Mouse (Mus musculus): ENCODE data around the gene Tmem143.

Tmem143 gene

DNA sequence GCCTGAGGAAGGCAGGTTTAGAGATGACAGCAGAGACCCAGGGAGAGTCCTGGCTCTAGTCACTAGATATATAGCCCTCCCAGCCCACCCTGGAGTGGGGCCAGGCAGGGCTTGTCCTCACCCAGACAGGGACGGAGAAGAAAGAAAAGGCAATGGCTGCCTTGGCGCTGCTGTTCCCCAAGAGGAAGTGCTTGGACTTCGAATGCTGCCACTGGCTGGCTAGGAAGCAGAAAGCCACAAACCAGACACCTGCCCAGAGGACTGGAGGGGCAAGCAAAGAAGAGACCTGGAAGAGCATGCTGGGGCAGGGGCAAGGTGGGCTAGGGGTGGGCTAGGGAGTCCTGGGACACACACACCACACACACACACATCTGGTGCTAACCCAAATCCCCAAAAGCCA, 9.5 kb upstream of the Tmem143 start:
- no peak for DNase-seq (ENCODE audit: low spot score in 2 of 2)

DNA sequence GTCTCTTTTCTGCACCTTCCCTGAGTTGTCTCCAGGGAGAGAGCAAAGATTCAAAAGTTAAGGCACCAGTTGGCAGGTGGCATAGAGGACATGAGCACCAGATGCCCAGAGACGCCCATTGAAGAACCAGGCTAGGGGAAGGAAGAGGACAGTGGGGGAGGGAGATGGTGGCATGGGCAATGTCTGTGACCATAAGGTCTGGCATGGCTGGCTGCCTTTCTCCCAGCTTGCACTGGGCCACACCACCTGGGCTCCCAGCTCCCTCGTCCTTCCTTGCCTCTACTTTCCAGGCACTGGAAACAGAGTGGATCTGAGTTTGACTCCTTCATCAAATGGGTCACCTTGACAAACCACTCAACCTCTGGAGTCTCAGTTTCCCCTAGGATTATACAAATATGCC, 4.1 kb upstream of the Tmem143 start:
- DNase-seq (ENCODE audit: low spot score in 2 of 2), result no peak

DNA sequence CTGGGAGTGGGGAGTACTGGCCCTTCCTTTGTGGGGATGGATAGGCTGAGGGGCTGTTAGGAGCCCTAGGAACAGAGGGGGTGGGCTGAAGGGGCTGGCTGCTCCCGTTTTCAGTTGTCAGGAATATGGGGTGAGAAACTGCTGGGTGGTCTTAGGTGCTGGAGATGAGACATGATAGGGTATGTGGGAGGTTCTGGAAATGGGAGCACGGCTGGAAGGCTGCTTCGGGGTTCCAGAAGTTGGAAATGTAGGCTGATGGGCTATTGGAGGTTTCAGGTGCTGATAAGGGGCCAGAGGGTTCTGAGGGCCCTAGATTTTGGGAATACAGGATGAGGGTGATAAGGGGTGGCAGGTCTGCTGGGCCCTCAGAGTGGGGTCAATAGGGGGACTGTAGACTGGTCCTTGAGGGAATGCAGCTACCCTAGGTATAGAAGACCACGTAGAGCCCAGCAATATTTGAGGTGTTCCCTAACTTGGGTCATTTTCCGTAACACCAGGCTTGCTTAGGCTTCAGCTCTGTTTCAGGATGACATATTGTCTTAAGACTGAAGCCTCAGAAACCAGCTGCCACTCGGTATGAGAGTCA, 717 bp upstream of the Tmem143 start:
- no peak for DNase-seq (ENCODE audit: low spot score in 2 of 2)

DNA sequence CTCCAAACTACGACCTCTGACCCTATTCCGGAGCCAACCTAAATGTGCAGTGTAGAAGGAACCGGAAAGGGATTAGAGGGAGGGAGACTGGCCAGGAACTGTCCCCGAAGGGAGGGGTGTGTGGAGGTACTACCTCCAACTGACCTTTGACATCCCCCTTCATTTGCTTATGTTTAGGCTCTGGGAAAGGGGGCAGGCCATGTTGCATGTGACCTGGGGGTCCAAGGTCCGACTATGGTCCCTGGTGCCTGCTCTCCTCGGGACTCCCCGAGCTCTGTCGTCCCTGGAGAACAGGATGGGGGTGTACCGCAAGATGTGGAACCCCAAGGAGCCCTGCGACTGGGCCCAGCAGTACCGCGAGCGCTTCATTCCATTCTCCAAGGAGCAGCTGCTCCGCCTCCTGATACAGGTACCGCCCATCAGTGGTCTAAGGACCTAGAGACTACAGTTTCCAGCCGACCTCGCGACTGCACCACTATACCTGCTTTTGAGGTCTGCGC, 567 bp downstream of the Tmem143 start:
- peak; percentile 44 to 47 for DNase-seq (ENCODE audit: low spot score in 2 of 2)

DNA sequence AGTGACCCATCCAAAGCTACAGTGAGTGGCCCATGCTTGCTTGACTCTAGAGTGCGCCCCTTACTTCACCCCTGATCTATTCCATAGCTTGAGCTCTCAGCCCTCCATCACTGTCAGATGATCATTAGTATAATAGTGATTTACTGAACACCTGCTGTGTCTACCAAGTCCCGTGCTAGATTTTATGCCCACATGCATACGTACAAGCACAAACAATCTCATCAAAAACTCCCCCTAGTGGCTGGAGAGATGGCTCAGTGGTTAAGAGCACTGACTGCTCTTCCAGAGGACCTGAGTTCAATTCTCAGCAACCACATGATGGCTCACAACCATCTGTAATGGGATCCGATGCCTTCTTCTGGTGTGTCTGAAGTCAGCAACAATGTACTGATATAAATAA, 1.4 kb downstream of the Tmem143 start:
- peak; percentile 29 to 71 for DNase-seq (ENCODE audit: low spot score in 2 of 2)

DNA sequence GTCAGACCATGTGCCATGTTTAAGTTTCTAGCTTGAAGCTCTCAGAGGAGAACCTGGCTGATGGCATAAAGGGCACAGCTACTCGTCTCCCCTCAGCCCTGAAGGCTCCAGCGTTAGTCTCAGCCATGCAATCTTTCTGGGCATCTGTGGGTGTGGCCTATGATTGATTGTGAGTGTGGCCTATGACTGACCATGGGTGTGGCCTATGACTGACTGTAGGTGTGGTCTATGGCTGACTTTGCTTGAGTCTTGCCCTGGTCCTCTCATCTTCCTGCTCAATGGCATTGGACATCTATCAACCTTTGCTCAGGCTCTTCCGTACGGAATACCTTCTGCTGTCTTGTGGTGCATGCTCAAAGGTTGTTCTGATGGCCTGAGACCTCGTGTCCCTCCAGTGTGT, 4.8 kb downstream of the Tmem143 start:
- DNase-seq (ENCODE audit: low spot score in 2 of 2), result no peak

DNA sequence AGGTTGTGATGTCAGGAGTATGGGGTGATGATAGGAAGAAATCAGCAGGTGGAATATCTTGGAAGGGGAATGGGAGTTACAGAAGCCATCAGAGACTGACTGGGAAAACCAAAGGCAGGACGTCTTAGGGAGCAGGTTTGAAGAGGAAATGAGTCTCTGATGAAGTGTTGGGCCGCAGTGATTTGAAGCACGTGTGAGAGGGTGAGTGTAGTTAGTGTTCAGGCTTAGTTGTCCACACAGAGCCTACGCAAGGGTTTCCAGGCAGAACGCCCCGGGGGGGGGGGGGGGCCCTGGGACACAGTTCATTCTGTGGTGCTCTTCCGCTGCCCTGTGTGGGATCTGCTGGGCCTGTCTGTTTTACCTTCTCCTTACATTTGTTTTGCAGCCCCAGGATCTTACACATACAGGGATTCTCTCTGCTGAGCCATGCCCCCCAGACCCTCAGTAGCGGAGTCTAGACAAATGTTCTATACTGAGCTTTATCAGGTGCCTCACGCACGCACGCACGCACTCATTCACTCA, 5.8 kb downstream of the Tmem143 start:
- DNase-seq (ENCODE audit: low spot score in 2 of 2), result no peak

DNA sequence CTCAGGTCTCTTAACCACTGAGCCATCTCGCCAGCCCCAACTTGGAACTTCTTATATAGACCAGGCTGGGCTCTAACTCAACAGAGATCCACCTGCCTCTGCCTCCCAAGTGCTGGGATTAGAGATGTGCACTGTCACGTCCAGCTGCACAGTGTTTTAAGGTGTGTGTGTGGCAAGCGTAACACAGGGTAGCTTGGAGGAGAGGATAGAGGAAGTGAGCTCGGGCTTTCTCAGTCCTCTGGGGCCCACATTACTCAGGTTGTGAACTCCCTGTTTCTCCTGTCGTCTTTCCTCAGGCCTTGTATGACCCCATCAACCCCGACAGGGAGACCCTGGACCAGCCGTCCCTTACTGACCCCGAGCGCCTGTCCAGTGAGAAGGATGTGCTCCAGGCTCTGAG, 9.9 kb downstream of the Tmem143 start:
- no peak for DNase-seq (ENCODE audit: low spot score in 2 of 2)

DNA sequence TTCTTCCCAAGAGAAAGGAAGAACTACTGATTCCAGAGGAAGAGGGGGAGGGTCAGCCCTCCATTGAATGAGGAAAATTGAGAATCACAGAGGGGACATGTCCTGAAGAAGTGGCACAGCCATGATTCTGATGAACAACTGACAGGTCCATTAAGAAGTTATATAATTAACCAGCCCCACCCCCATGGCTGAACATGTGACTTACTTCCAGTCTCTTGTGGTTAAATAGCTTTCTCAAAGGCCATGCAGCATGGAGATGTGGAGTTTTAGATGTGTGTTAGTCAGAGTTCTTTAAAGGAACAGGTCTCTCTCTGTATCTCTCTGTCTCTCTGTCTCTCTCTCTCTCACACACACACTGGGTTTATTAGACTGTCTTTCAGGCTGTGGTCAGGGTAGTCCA, 11.6 kb downstream of the Tmem143 start:
- no peak for DNase-seq (ENCODE audit: low spot score in 2 of 2)

DNA sequence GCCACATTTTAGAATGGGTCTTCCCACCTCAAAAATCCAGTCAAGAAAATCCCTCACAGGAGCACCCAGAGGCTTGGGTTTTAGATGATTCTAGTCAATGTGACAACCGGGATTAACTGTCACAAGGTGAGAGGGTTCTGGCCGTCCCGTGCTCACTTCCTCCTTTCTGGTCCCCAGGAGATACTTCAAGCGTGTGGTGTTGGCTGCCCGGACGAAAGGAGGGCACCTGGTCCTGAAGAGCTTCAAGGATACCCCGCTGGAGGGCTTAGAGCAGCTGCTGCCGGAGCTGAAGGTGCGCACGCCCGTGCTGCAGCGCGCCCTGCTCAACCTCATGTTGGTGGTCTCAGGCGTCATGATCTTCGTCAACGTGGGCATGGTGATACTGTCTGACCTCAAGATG, 12.4 kb downstream of the Tmem143 start:
- DNase-seq (ENCODE audit: low spot score in 2 of 2), result no peak

DNA sequence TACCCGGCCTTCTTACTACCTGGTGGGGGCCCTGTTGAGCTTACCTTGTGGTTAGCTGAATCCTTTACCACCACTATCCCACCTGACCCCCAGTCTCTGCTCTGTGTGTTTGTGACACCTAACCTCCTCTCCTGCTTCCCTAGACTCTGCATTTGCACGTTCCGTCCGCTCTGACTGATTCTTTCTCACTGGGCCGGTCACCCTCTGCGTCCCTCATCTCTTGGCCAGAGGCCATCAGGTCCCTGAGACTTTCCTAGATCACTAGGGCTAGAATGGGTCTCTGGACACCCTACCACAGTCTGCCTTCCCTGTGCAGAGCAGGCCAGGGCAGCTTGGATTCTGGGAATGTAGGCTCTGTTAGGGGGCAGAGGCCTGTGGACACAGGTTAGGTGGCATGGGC, 17.3 kb downstream of the Tmem143 start:
- DNase-seq (ENCODE audit: low spot score in 2 of 2), result no peak

DNA sequence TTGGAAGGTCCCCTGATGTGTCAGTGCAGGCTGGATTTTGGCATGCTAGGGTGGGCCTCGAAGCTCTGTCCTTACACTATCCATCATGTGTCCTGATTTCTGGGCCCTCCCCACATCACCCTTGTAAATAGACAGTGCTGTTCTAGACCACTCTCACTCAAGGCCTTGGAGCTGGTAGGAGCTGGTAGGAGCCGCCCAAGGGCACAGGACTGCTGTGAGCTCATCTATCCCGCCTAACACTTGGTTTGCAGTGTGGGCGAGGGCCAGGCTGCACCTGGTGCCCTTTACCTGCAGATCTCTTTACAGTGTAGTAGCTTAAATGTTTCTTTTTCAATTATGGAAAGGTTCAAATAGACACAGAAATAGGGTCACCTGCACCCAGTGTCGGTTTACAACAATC, 18.3 kb downstream of the Tmem143 start:
- no peak for DNase-seq (ENCODE audit: low spot score in 2 of 2)

DNA sequence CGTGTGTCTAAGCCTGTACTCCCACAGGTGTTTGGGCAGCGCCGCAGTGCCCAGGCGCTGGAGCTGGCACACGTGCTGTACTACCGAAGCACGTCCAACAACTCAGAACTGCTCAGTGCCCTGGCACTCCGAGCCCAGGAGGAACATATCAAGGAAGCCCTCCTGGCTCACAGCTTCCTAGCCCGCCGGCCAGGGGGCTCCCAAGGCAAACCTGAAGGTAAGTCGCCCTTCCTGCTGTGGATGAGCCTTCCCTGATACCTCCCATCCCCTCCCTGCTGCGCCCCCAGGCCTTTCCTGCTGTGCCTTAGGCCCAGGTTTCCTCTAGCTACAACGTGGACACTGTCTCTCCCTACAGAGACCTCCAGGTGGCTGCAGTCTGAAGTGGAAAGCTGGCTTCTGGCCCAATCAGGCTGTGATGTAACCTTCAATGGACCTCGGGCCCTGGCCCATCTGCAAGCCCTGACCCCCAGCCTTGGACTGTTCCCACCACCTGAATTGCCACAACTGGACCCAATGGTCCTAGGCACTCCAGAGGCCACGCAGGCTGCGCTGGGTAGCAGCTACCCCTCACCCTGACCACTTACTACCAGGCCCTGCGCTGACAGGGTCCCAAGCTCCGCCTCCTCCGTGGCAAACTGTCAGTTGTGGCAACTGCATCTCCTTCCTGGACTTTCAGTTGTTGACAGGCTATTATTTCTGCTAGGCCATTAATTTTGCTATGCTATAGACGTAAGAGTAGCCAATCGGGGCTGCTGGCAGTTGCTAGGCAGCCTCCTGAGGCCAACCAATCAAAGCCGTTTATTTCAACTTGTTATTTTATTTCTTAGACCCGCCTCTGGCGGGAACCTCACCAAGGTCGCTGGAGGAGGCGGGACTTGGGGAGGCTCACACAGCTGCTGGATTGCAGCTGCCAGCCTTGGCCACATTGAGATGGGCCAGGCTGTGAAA, 19.6 kb downstream of the Tmem143 start:
- DNase-seq (ENCODE audit: low spot score in 2 of 2), result peak; percentile 85 to 90

DNA sequence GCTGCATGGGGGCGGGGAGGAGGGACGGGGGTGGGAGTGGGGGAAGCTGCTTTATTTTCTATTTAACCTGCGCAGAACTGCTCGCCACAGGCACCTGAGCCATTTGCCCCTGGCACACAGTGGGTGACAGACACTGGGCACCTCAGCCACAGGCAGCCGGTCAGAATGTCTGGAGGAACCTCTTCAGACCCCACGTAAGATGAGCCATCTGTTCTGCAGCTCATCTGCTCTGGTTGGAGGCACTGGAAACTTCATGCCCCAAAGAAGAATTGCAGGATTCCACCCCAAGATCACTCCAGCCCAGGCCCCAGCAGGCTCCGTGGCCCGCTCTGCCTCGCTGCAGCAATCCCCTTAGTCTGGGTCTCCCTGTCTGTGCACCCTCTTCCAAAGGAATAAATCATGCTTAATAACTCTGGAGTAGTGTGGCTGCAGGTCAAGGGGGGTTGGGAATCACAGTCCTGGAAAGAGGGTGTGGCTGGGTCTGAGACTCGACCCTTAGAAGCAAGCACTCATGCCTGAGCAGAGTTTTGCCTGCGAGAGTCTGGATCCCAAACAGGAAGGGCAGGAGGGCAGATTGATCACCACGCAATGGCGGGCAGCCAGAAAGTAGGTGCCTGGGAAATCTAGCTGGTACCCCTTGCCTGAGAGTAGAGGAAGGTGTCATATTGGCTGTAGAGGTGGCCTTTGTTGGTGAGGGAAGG, 20.4 kb downstream of the Tmem143 start:
- peak in 1 of 2 experiments; percentile 23 for DNase-seq (ENCODE audit: low spot score in 2 of 2)

DNA sequence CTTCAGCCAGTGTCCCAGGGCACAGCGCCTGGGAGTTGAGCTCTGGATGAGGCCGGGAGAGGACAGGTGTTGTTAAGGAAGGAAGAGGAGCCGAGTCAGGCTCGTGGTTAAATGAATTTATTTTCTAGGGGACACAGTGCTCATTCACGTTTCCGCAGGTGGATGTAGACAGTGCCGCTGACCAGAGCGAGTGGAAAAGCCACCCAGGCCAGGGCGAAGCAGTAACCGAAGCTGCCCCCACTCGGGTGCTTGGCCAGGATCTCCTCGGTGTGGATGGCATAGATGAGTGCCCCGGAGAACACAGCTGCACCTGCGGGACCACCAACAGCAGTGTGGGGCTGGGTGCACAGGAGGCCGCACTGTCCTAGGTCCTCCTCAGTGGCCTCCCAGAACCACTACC, 21.2 kb downstream of the Tmem143 start:
- peak in 1 of 2 experiments; percentile 21 for DNase-seq (ENCODE audit: low spot score in 2 of 2)

DNA sequence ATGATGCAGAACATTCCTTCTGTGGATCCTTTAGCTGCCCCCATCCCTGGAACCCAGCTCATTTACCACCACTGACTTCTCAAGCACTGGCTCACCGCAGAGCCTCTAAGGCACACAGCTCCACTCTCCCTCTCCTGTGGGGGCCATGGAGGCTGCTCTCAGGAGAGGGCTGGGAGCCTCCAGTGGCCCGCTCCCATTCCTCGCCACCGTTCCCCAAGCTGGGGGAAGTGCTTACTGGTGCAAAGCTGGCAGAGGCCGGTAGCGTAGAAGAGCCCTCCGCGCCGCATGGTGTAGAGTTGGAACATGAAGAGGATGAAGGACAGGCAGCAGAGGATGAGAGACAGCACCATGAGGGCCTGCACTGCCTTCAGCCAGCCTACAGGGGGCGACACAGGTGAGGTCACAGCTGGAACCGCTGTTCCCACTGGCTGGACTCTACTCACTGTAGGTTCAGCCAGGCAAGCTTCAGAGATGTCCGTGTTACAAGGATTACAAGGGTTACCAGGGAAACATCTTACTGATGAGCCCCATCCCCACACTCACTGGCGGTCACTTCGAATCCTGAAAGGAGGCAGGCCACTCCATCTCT, 22.4 kb downstream of the Tmem143 start:
- peak; percentile 26 to 41 for DNase-seq (ENCODE audit: low spot score in 2 of 2)

DNA sequence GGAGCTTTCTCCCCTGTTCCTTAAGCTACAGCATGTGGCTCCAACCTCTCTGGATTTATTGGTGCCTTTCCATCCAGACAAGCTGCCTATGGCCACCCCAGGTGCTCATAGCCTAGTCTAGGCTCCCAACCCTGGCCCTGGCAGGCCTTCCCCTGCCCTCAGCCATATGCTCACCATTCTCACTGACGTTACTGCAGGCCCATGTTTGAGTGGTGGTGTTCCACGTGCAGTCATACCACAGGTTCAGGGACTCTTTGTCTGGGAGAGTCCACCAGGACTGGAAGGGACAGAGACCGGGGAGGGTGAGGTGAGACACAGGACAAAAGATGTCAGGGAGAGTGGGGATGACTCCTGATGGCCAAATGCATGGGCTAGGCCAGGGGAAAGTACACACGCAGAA, 23.0 kb downstream of the Tmem143 start:
- DNase-seq (ENCODE audit: low spot score in 2 of 2), result no peak

DNA sequence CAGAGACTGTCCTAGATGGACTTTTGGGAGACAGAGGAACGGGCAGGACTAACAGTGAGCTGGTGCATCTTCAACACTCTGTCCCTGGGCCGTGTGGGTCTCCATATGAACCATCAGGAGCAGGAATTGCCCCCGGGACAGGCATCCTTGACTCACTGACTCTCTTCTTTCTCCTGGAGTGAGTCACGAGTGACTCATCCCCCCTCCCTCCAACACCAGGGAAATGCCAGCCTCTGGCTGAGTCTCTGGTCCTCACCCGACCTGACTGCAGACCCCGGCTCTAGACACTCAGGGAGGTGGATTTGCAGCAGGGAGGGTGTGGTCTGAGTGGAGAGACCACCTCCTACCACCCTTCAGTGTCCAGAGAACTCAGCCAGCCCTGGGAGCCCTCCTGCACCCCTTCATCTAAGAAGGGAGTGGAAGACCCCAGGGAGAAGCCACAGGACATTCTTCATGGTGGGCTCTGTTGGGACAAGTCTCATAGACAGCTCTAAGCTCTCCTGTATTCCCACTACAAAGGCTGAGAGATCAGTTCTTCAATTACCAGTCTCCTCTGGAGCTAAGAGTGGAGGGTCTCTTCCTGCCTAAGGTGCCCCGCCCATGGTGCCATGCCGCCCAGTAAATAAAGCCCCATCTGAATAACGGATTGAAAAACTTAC, 24.0 kb downstream of the Tmem143 start:
- peak; percentile 26 to 28 for DNase-seq (ENCODE audit: low spot score in 2 of 2)

DNA sequence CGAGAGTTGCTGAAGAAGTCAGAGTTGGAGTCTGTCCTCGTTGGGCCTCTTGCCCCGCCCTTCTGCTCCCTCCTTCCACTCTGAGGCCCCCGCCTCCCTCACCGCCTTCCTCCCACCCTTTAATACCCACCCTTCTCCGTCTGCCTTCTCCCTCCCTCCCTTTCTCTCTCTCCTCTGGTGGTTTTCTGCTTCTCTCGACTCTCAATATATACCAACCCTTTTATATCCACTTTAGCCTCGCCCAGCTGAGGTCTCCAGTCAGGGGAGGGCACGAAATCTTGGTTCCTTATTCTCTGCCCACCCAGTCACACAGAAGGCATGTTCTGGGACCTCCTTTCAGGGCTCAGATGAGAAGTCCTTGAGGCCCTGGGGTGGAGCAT, 24.5 kb downstream of the Tmem143 start, which contains the start of gene Emp3:
TSS of gene Emp3 (minus strand) at position 163 of the 380 bp plus-strand sequence.
- peak; percentile 68 to 71 for DNase-seq (ENCODE audit: low spot score in 2 of 2)

DNA sequence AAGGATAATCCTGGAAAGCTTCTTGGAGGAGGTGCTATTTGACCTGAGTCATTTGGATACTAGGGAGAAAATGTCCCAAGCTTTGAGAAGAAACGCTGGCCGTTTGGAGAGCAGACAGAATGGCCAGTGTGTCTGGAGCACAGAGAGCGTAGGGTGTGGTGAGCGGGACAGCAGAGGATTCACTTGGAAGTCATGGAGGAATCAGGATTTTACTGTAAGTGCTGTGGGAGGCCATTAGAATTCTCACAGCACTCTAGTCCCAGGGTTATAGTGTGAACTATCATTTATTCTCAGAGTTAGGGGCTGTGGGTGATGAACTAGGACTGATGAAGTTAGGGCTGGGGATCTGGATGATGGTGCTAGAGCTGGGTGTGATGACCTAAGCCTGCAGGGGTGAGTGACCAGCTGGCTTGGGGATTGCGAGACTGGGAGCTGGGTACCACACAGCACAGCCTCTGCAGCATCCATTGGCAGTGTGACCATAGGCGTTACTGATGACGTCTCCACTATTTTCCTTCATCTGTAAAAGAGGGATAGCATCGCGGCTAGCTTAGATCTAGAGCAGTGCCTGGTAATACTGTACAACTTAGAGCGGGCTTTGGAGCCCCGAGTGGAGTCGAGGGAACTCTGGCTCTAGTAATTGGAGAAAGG, 25.3 kb downstream of the Tmem143 start:
- no peak for DNase-seq (ENCODE audit: low spot score in 2 of 2)

All from thymus, postnatal 10 days (tissue).